In the genomic region with DNA sequence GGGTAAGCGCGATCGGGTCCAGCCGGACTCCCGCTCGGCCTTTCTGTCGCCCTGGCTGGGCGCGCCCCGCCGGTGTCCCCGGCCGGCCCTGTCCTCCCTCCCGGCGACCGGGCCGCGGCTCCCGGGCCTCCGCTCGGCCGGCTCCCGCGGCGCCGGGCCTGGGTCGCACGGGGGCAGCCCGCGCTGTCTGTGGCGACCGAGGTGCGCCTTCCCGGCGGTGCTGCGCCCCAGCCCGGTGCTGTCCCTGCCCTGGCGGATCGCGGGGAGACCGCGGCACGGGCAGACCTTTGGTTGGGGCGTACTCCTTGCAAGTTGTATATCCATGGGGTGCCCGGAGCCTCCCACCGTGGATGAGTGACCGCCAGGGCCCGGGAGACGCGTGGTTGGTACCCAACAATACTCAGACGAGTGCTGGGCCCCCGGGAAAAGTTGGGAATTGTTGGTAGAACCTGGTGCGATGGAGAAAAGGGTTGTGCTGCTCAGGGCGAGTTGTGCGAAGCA, we compare ENCODE assay signal across 7 mouse cellular contexts. TPM values are rescaled to one million over a fixed set of nuclear protein-coding genes. Genes with fewer than 3 reads are reported as not detected.
DNase-seq lines count a peak whose midpoint lies in the region; ATAC-seq and TF ChIP-seq lines count a peak whose summit lies in the region.

No protein-coding gene starts in this region.

- peak; percentile 29 for DNase-seq in right cerebral cortex, adult 18-20 months
- no peak for DNase-seq in right cerebral cortex, postnatal 25 days
- DNase-seq in brain, embryonic 14.5 days (ENCODE audit: low read depth), result peak; percentile 39
- peak; percentile 70 for DNase-seq in limb, embryonic 11.5 days (ENCODE audit: low spot score)
- no peak for DNase-seq in midbrain, postnatal 0 days (ENCODE audit: low spot score)
- peak; percentile 22 to 42 for DNase-seq in urinary bladder, postnatal 36 days (ENCODE audit: low spot score in 2 of 2)

- peak overlapping the region; percentile 79 for H3K4me2 ChIP-seq in heart, embryonic 16.5 days (ENCODE audit: low read depth, low read length)
- H3K4me2 ChIP-seq in limb, embryonic 11.5 days (ENCODE audit: low read depth, severe bottlenecking), result peak overlapping the region; percentile 77
- peak overlapping the region; percentile 69 for H3K4me2 ChIP-seq in midbrain, postnatal 0 days (ENCODE audit: low read depth, low read length, poor library complexity, severe bottlenecking)

- peak; percentile 53 for ATAC-seq in heart, embryonic 16.5 days (replicated peaks; ENCODE audit: extremely low read depth, insufficient read depth, low FRiP score)
- ATAC-seq in limb, embryonic 11.5 days (ENCODE audit: insufficient number of reproducible peaks, low FRiP score, low TSS enrichment, low read depth), result peak; percentile 50; the same call in 1 of the 2 replicates
- peak; percentile 47 for ATAC-seq in midbrain, postnatal 0 days (ENCODE audit: low FRiP score)

- no peaks in the 10 kb centered on the region for H3K9me3 ChIP-seq in heart, embryonic 16.5 days (replicated peaks; ENCODE audit: control insufficient read depth, low read length)
- no peaks in the 10 kb centered on the region for H3K9me3 ChIP-seq in limb, embryonic 11.5 days (ENCODE audit: control insufficient read depth, low read length)
- H3K9me3 ChIP-seq in midbrain, postnatal 0 days (ENCODE audit: low read length), result no peaks in the 10 kb centered on the region

- under 1% methylated on average over 44 of the region's 55 CpGs for WGBS in heart, embryonic 16.5 days
- WGBS in limb, embryonic 11.5 days, result under 1% methylated on average over 44 of the region's 55 CpGs
- WGBS in midbrain, postnatal 0 days, result under 1% methylated on average over 38 of the region's 55 CpGs

- no peak for TF ChIP-seq POLR2A in brain, embryonic 14.5 days (IDR thresholded peaks at IDR 0.05; ENCODE audit: borderline replicate concordance, extremely low read depth, insufficient read depth, insufficient read length, poor library complexity, severe bottlenecking)

- no peaks in the 10 kb centered on the region for H3K27me3 ChIP-seq in heart, embryonic 16.5 days (ENCODE audit: control insufficient read depth, insufficient read depth, low read length)
- H3K27me3 ChIP-seq in limb, embryonic 11.5 days (ENCODE audit: control insufficient read depth, insufficient read depth, low read length), result no peaks in the 10 kb centered on the region
- no peaks in the 10 kb centered on the region for H3K27me3 ChIP-seq in midbrain, postnatal 0 days (ENCODE audit: insufficient read depth, low read length)

- H3K27ac ChIP-seq in heart, embryonic 16.5 days (ENCODE audit: low read length), result peak overlapping the region; percentile 73
- H3K27ac ChIP-seq in limb, embryonic 11.5 days (replicated peaks; ENCODE audit: low read depth, low read length), result peak overlapping the region; percentile 73
- H3K27ac ChIP-seq in midbrain, postnatal 0 days (ENCODE audit: low read depth, low read length), result peak overlapping the region; percentile 77

- TF ChIP-seq CTCF in brain, embryonic 14.5 days (IDR thresholded peaks at IDR 0.05; ENCODE audit: borderline replicate concordance, extremely low read depth, insufficient read depth, insufficient read length), result no peak
- no peak for TF ChIP-seq CTCF in midbrain, postnatal 0 days (IDR thresholded peaks at IDR 0.05)

- peak overlapping the region; percentile 85 for H3K4me3 ChIP-seq in heart, embryonic 16.5 days (ENCODE audit: low read length)
- H3K4me3 ChIP-seq in limb, embryonic 11.5 days (ENCODE audit: low read depth, low read length), result peak overlapping the region; percentile 89
- peak overlapping the region; percentile 69 for H3K4me3 ChIP-seq in midbrain, postnatal 0 days (ENCODE audit: low read depth, low read length)

- H3K36me3 ChIP-seq in heart, embryonic 16.5 days (ENCODE audit: control insufficient read depth, insufficient read depth), result peaks cover 32% of the 10 kb centered on the region
- H3K36me3 ChIP-seq in limb, embryonic 11.5 days (ENCODE audit: control insufficient read depth, insufficient read depth, low read length), result peaks cover 29% of the 10 kb centered on the region
- peaks cover 35% of the 10 kb centered on the region for H3K36me3 ChIP-seq in midbrain, postnatal 0 days (ENCODE audit: insufficient read depth, low read length)

- peak overlapping the region; percentile 92 for H3K9ac ChIP-seq in heart, embryonic 16.5 days (ENCODE audit: low read length)
- H3K9ac ChIP-seq in limb, embryonic 11.5 days (ENCODE audit: low read length), result peak overlapping the region; percentile 98
- H3K9ac ChIP-seq in midbrain, postnatal 0 days (replicated peaks; ENCODE audit: low read length, poor library complexity, severe bottlenecking), result peak overlapping the region; percentile 94

- peaks cover 7% of the 10 kb centered on the region for H3K4me1 ChIP-seq in heart, embryonic 16.5 days (ENCODE audit: control insufficient read depth, insufficient read depth, low read length)
- H3K4me1 ChIP-seq in limb, embryonic 11.5 days (ENCODE audit: control insufficient read depth, insufficient read depth, low read length), result no peaks in the 10 kb centered on the region
- no peaks in the 10 kb centered on the region; the same call in 1 of the 2 replicates for H3K4me1 ChIP-seq in midbrain, postnatal 0 days (ENCODE audit: insufficient read depth, low read length)

RNA-seq across cellular contexts. Expression of a gene that starts 0.4 kb away (rescaled TPM):
- 14.9 and 18.7 TPM in 2 replicates for polyA plus RNA-seq in brain, embryonic 14.5 days (2012; rRNA removed)
- polyA plus RNA-seq in heart, embryonic 16.5 days (2015; fragmentation: Nextera tagmentation; extraction: Ambion mirVana), result 1.4 and 1.6 TPM in 2 replicates
- 7.2 and 7.7 TPM in 2 replicates for polyA plus RNA-seq in limb, embryonic 11.5 days (2014; fragmentation: Nextera tagmentation; extraction: Ambion mirVana)
- total RNA-seq in midbrain, postnatal 0 days (2014; rRNA removed), result 13.6 and 15.2 TPM in 2 replicates
- 3.0 and 3.1 TPM in 2 replicates for polyA plus RNA-seq in midbrain, postnatal 0 days (2015; fragmentation: Nextera tagmentation; extraction: Ambion mirVana)

RNA-seq across cellular contexts. Expression of a gene that starts 11.8 kb away (rescaled TPM):
- 0.83 and 1.2 TPM in 2 replicates for polyA plus RNA-seq in brain, embryonic 14.5 days (2012; rRNA removed)
- 16.1 and 19.0 TPM in 2 replicates for polyA plus RNA-seq in heart, embryonic 16.5 days (2015; fragmentation: Nextera tagmentation; extraction: Ambion mirVana)
- polyA plus RNA-seq in limb, embryonic 11.5 days (2014; fragmentation: Nextera tagmentation; extraction: Ambion mirVana), result 0.27 and 0.33 TPM in 2 replicates
- total RNA-seq in midbrain, postnatal 0 days (2014; rRNA removed), result 1.6 and 3.2 TPM in 2 replicates
- polyA plus RNA-seq in midbrain, postnatal 0 days (2015; fragmentation: Nextera tagmentation; extraction: Ambion mirVana), result 1.8 and 2.7 TPM in 2 replicates

RNA-seq across cellular contexts. Expression of a gene that starts 15.4 kb away (rescaled TPM):
- polyA plus RNA-seq in brain, embryonic 14.5 days (2012; rRNA removed), result 0.74 and 2.1 TPM in 2 replicates
- 0.74 TPM in 1 of 2 replicates, not detected in the other for polyA plus RNA-seq in heart, embryonic 16.5 days (2015; fragmentation: Nextera tagmentation; extraction: Ambion mirVana)
- 1.9 and 2.9 TPM in 2 replicates for polyA plus RNA-seq in limb, embryonic 11.5 days (2014; fragmentation: Nextera tagmentation; extraction: Ambion mirVana)
- total RNA-seq in midbrain, postnatal 0 days (2014; rRNA removed), result 0.27 TPM in 1 of 2 replicates, not detected in the other
- polyA plus RNA-seq in midbrain, postnatal 0 days (2015; fragmentation: Nextera tagmentation; extraction: Ambion mirVana), result 2.0 and 4.5 TPM in 2 replicates

RNA-seq across cellular contexts. Expression of a gene that starts 19.8 kb away (rescaled TPM):
- polyA plus RNA-seq in brain, embryonic 14.5 days (2012; rRNA removed), result 0.06 and 0.12 TPM in 2 replicates
- polyA plus RNA-seq in heart, embryonic 16.5 days (2015; fragmentation: Nextera tagmentation; extraction: Ambion mirVana), result not detected in 2 replicates
- not detected in 2 replicates for polyA plus RNA-seq in limb, embryonic 11.5 days (2014; fragmentation: Nextera tagmentation; extraction: Ambion mirVana)
- 0.11 TPM in 1 of 2 replicates, not detected in the other for total RNA-seq in midbrain, postnatal 0 days (2014; rRNA removed)
- polyA plus RNA-seq in midbrain, postnatal 0 days (2015; fragmentation: Nextera tagmentation; extraction: Ambion mirVana), result 0.05 TPM in 1 of 2 replicates, not detected in the other

RNA-seq across cellular contexts. Expression of a gene that starts 19.9 kb away (rescaled TPM):
- polyA plus RNA-seq in brain, embryonic 14.5 days (2012; rRNA removed), result 0.29 TPM in 1 of 2 replicates, not detected in the other
- polyA plus RNA-seq in heart, embryonic 16.5 days (2015; fragmentation: Nextera tagmentation; extraction: Ambion mirVana), result not detected in 2 replicates
- not detected in 2 replicates for polyA plus RNA-seq in limb, embryonic 11.5 days (2014; fragmentation: Nextera tagmentation; extraction: Ambion mirVana)
- 0.27 TPM in 1 of 2 replicates, not detected in the other for total RNA-seq in midbrain, postnatal 0 days (2014; rRNA removed)
- not detected in 2 replicates for polyA plus RNA-seq in midbrain, postnatal 0 days (2015; fragmentation: Nextera tagmentation; extraction: Ambion mirVana)

Comparison
In these comparisons a context has a peak if more than half of its experiments do, and no peak if none do; other contexts are left out.
1. DNase-seq: peak in right cerebral cortex, adult 18-20 months (single experiment), brain, embryonic 14.5 days (single experiment), limb, embryonic 11.5 days (single experiment) and urinary bladder, postnatal 36 days (2 of 2); none in right cerebral cortex, postnatal 25 days (single experiment) and midbrain, postnatal 0 days (single experiment).
2. Peak in every context shown above with its lines, with median percentiles within 50 percentile points of each other: ATAC-seq, H3K27ac ChIP-seq, H3K4me2 ChIP-seq, H3K4me3 ChIP-seq and H3K9ac ChIP-seq.